Mouse (Mus musculus): ENCODE measurements around the gene Tnpo1.

GRCm38 (mm10) chr13:98889211-98889610 lies 37.0 kb downstream of the Tnpo1 start:
- TF ChIP-seq CTCF (IDR thresholded peaks at IDR 0.05; ENCODE audit: low read depth, low read length) (no peak), POLR2A (IDR thresholded peaks at IDR 0.05; ENCODE audit: borderline replicate concordance, low read depth, low read length) (no peak)
